Mouse (Mus musculus) adrenal gland, adult (tissue): ENCODE data around the gene Tsks.

Experiments used
- DNase-seq, 2 experiments: peaks; one replicate each; pipeline ENCODE4 v3.0.0; 2022 to 2023; ENCODE audit warnings: low spot score in 1 of 2; ENCODE audit not compliant: inconsistent age in 2 of 2

The Tsks gene

GRCm38 (mm10) chr7:44942904-44943303, at the start of gene Tsks:
Tsks (plus strand) TSS chr7:44943204.
- DNase-seq, result no peak

DNA sequence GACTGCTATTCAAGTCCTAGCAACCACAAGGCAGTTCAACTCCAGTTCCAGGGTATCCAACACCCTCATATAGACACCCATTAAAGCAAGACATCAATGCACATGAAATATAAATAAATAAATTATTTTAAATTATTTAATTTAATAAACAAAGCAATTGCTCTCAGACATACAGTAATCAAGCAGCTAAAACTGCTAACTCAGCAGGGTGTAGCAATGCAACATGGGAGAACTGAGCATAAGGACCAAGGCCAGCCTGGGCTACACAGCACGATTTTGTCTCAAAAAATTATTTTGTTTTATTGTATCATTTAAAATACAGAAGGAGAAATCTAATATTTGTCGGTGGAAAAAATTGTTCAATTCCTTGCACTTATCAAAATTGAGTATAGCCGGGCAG, 48.8 kb upstream of the Tsks start:
- DNase-seq, result no peak

- no peak for DNase-seq
These were observed 47.8 kb upstream of the Tsks start for GRCm38 (mm10) chr7:44895206-44895592.

- peak; percentile 93 to 98 for DNase-seq
These were observed 47.2 kb upstream of the Tsks start, which contains the start of gene Fuz for GRCm38 (mm10) chr7:44895593-44896434. Fuz (plus strand) TSS chr7:44896079.

DNA sequence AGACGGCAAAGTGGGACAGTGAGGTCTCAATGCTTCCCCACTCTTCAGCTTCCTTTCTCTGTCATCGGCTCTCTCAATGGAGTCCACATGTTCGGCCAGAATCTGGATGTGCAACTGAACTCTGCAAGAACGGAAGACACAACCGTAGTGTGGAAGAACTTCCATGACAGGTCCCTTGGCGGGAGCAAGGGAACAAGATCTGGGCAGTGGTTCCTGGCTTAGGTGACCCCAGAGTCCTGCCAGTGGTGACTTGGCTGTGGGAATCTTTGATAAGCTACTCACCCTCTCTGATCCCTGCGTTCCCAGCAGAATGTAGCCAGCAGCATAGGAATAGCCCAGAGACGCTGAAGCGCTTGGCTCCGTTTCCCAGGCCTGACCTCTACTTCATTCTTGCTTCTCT, 46.5 kb upstream of the Tsks start:
- DNase-seq, result no peak

- DNase-seq, result peak; percentile 73 to 86
These were observed 44.4 kb upstream of the Tsks start for GRCm38 (mm10) chr7:44898607-44899006.

DNA sequence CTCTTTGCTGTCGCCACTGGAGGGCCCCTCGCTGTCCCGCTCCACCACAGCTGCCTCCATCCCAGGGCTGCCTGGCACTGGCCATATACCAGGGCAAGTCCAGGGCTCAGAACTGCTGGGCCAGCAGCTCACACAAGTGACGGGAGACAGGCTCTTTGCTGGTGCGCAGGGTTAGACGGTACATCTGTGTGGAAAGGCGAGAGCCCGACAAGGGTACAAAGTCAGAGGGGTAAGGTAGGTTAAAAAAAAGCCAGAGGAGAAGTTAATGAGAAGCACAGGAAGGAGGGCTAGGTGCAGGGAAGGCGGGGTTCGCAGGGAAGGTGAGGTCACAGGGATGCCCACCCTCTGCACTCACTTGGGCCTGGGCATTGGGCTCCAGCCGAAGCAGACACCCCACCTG, 42.4 kb upstream of the Tsks start:
- no peak for DNase-seq

- peak; percentile 48 to 75 for DNase-seq
These were observed 41.7 kb upstream of the Tsks start for GRCm38 (mm10) chr7:44901230-44901722.

- DNase-seq, result peak in 1 of 2 experiments; percentile 14
These were observed 37.6 kb upstream of the Tsks start for GRCm38 (mm10) chr7:44905430-44905829.

- DNase-seq, result peak; percentile 89 to 91
These were observed 34.1 kb upstream of the Tsks start for GRCm38 (mm10) chr7:44908706-44909476.

DNA sequence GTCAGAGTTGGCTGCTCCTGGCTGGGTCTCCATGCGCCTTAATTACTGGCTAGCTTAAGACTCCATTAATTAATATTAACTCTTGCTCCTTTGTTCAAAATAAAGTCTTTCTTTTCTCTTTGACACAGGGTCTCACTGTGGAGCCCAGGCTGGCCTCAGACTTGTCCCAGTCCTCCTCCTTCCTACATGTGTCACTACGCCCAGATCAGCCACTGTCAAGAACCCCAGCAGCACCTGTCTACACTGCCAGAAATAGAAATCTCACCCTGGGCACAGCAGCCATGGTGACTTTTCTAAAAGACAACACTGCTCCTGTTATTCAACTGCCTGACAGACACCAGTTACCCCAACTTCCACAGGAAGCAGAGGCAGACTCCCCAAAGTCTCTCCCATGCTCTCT, 28.6 kb upstream of the Tsks start:
- no peak for DNase-seq

GRCm38 (mm10) chr7:44915314-44915713, 27.7 kb upstream of the Tsks start:
- no peak for DNase-seq

DNA sequence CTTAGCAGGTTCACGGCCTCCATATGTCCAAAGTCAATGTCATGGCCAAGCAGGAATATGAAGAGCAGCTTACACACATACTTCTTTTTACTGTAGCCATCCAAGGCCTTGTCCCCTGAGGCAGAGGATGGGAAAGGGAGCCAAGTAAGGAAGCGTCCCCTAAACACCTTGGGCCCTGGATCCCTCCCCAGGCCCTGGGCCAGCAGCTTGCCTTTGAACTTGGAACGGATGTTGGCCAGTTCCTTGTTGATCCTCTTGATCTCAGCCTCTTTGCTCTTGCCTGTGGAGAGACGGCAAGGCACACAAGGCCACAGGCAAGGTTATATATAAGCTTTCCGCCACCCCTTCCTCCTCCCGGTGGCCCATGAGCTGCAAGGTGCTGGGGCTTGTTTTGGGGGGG, 26.8 kb upstream of the Tsks start:
- DNase-seq, result peak; percentile 29 to 57

DNA sequence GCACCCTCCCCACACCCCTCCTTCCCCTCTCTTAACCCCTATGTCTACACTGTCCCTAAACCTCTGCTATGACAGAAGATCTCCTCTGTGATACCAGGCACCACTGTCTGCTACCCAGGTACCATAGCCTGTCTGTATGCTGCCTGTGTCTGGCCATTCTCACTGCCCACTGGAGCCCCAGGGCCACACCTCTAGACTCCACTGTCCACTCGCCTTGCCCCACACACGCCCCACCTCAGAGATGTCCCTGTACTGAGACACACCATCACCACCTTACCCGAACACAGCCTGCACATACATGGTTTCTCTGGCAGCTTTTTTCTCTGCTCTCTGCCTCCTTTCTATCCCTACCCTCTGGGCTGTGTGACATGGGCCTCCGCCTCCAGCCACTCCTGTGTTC, 26.1 kb upstream of the Tsks start:
- DNase-seq, result peak in 1 of 2 experiments; percentile 28

DNA sequence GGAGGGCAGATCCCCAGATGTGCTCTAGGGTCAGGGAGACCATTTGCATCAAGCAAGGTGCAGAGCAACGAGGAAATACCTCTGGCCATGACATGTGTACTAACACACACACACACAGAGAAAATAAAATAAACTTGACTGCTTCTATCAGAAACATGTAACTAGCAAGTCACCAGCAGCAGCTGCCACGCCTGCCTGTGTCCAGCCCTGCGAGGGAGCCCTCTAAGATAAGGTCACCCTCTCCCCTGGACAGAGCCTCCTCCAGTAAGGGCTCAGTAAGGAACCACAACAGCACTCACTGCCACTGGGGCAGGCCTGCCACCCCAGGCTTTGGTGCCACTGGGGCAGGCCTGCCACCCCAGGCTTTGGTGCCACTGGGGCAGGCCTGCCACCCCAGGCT, 24.8 kb upstream of the Tsks start:
- no peak for DNase-seq

DNA sequence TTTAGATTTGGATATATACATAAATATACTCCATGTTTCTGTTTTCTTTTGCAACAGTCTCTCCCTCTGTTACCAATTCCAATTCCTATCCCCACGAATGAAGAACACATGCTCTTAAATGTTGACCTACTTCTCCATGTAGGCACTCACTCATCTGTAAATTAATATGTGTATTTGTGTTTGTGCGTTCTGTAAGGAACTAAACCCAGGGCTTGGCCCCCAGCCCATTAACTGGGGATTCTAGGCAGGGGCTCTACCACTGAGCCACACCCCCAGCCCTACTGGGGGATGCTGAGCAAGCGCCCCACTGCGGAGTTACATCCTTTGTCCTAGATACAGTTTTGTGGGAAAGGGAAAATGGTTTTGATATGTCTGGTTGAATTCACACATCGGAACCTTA, 23.9 kb upstream of the Tsks start:
- no peak for DNase-seq

DNA sequence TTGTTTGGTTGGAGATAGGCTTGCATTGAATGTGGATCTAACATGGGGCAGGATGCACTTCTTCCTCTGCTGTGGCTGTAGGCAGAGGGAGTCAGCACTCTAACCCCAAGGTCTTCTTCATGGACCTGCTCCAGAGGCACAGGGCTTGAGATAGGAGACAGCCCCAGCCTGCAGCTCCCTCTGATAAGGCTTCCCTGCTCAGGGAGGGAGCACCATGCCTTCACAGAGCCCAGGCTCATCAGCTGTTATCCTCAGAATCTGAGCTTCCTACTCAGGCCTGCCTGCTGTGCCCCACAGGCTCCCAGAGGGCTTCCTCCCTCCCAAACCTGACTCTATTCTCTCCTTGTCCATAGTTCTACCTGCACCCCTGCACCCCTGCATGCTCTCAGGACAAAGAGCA, 20.5 kb upstream of the Tsks start:
- no peak for DNase-seq

GRCm38 (mm10) chr7:44925468-44925867, 17.5 kb upstream of the Tsks start:
- DNase-seq, result peak; percentile 32 to 64

DNA sequence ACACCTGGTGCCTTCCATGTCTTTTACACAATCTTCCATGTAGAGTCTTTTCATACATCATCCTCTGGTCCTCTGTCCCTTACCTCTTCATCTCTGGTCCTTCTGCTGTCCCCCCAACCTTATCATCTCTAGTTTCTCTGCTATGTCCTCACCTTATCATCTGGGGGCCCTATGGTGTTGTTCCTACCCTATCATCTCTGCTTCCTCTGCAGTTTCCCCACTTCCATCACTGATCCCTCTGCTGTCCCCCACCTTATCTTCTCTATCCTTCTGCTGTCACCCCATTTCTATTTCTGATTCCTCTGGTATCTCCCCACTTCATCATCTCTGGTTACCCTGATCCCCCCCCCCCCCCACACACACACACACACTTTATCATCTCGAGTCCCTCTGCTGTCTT, 14.4 kb upstream of the Tsks start:
- DNase-seq, result peak in 1 of 2 experiments; percentile 45

- DNase-seq, result peak; percentile 100
These were observed 13.5 kb upstream of the Tsks start, which contains the start of gene Ap2a1 for GRCm38 (mm10) chr7:44929204-44930151. Ap2a1 (minus strand) TSS chr7:44929496.

DNA sequence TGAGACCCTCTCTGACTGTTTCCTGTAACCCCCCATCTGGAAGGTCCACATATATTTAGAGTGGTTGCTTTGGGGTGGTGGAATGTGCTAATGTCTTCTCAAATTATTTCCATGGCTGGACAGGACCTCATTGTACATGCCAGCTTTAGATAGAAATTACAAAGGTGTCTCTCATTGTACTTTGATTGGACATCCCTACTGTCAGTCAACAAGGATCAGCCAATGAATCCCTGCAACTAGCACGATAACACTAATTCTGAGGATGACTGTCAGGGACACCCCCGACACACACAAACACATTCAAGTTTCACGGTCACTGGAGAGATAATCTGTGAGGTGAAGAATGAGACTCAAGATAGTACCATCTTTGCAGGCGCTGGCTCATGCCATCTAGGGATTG, 4.3 kb upstream of the Tsks start:
- DNase-seq, result no peak
